Mouse (Mus musculus): ENCODE measurements around the gene Muc20.

- no peak for TF ChIP-seq CTCF (IDR thresholded peaks at IDR 0.05; ENCODE audit: extremely low read depth, insufficient read depth, low read length)
- no peak for TF ChIP-seq POLR2A (IDR thresholded peaks at IDR 0.05; ENCODE audit: extremely low read depth, insufficient read depth, low read length)
These were observed 61.6 kb downstream of the Muc20 start, which contains the start of gene Muc4 for GRCm38 (mm10) chr16:32735586-32735985.
